Mouse (Mus musculus) hindbrain, postnatal 0 days (tissue): ENCODE measurements around the gene Nfic. TPM values are rescaled to one million over a fixed set of nuclear protein-coding genes. Genes with fewer than 3 reads are reported as not detected.

ENCODE experiments used
- ATAC-seq: fragments of 200-750 bp; cut with Nextera tagmentation; 2 replicates; pipeline ENCODE4 v1.8.0; 2017; ENCODE audit warnings: mild to moderate bottlenecking, moderate TSS enrichment, moderate library complexity
- DNase-seq: peaks from one replicate; pipeline ENCODE4 v3.0.0-alpha.2; 2015; ENCODE audit warnings: low spot score
- H3K27ac ChIP-seq: fragments of 300-500 bp; sonication (generic); 2 replicates; pipeline ENCODE4 v1.5.1; 2014; ENCODE audit warnings: mild to moderate bottlenecking
- H3K27me3 ChIP-seq: fragments of 300-500 bp; sonication (generic); 2 replicates; pipeline ENCODE4 v1.6.1; 2014; ENCODE audit warnings: low read length, mixed read lengths; ENCODE audit not compliant: insufficient read depth
- H3K36me3 ChIP-seq: fragments of 300-500 bp; sonication (generic); 2 replicates; pipeline ENCODE4 v1.6.1; 2014; ENCODE audit warnings: low read length, mixed read lengths; ENCODE audit not compliant: insufficient read depth
- H3K4me1 ChIP-seq: fragments of 300-500 bp; sonication (generic); 2 replicates; pipeline ENCODE4 v1.6.1; 2014; ENCODE audit warnings: antibody characterized with exemption, low read length, mixed read lengths; ENCODE audit not compliant: insufficient read depth
- H3K4me2 ChIP-seq: fragments of 300-500 bp; sonication (generic); 2 replicates; pipeline ENCODE4 v1.6.1; 2014; ENCODE audit warnings: low read depth, mild to moderate bottlenecking, low read length, moderate library complexity, mixed read lengths
- H3K4me3 ChIP-seq: fragments of 300-500 bp; sonication (generic); 2 replicates; pipeline ENCODE4 v1.5.1; 2014; ENCODE audit warnings: low read length
- H3K9ac ChIP-seq: fragments of 300-500 bp; sonication (generic); replicated peaks from 2 replicates; pipeline ENCODE4 v1.6.1; 2014; ENCODE audit warnings: mild to moderate bottlenecking, low read length, moderate library complexity, mixed read lengths
- H3K9me3 ChIP-seq: fragments of 300-500 bp; sonication (generic); 2 replicates; pipeline ENCODE4 v1.6.1; 2016; ENCODE audit warnings: low read length, mixed read lengths
- CTCF ChIP-seq: IDR thresholded peaks from 2 replicates; pipeline ENCODE4 v1.5.1; 2016; ENCODE audit warnings: antibody characterized with exemption, control low read depth, low read depth
- WGBS: fragments of 180-500 bp; shearing (Covaris S2); extraction: QIAGEN DNeasy Blood & Tissue Kit; methylation state at CpG from one replicate; pipeline ENCODE4 v1.1.7; 2014; 5-methylcytosine and 5-hydroxymethylcytosine counted together
- polyA plus RNA-seq: library from polyadenylated mRNA; unstranded; fragments of >200 nt; fragmentation: Nextera tagmentation; extraction: Ambion mirVana; gene quantifications from 2 replicates; pipeline ENCODE4 v1.2.1, GENCODE M21; 2015
- total RNA-seq: library from RNA; depleted of rRNA; stranded (reverse); fragments of >200 nt; gene quantifications from 2 replicates; pipeline ENCODE4 v1.2.3, GENCODE M21; 2014

Gene Nfic
- total and polyA plus RNA-seq, 2 experiments from 2014 or later: 26.5 to 33.8 TPM

DNA sequence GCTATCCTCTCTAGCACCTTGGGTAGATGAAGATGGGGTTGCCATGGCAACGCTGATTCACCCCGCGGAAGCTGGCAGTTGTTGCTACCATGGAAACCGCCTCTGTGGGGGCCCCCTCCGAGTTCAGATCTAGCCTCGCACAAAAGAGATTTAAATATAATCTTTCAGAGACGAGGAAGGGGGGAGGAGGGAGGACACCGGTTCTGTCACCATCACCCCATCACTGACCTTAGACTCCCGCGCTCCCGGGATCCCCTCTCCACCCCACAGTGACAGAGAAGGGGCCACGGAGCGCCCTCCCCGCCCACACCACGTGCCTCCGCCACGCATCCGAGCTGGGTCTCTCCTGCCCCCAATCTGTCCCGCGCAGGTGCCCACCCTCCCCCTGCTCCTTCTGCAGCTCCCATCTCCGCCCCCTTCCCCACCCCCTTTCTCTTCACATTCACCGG is 17.6 kb upstream of the Nfic start:
- WGBS: under 1% methylated on average over 20 of the region's 22 CpGs
- H3K9ac ChIP-seq: peak overlapping the region; percentile 46; the same call in 1 of the 2 replicates
- no peaks in the 10 kb centered on the region for H3K36me3 ChIP-seq
- H3K9me3 ChIP-seq: no peaks in the 10 kb centered on the region
- peak overlapping the region; percentile 69 for H3K4me2 ChIP-seq
- H3K27ac ChIP-seq: peak overlapping the region; percentile 75
- ATAC-seq (peak; percentile 74), DNase-seq (peak; percentile 94)
- peaks cover 8% of the 10 kb centered on the region for H3K4me1 ChIP-seq
- no peak for TF ChIP-seq CTCF
- H3K27me3 ChIP-seq: 0 out of 2 replicates have a peak, but pooled peaks cover 3% of the 10 kb centered on the region
- peak overlapping the region; percentile 38 for H3K4me3 ChIP-seq

DNA sequence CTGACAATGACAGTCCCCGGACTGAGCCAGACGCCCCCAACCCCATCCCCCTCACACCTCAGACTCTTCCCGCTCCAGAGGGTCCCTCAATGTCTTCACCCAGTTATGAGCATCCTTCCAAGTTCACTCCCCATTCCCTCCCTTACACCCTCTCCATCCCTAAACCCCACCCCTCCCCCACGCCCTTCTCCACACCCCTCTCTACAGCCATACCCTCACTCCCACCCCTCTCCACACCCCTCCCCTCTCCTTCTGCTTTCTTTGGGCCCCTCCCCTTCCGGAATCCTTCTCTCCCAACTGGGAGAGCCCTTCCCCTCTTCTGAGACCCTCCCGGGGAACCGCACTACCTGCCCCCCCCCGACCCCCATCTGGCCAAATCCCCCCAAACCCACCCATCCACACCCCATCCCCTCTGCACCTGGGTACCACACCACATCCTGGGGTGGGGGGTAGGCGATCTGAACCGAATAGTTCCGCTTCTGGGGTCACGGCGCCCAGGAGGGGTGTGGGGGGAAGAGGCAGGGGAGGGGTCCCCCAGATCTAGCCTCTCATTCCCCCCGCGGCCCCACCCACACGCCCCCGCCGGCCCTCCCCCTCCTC is 17.1 kb upstream of the Nfic start:
- ATAC-seq: peak; percentile 43
- Histone ChIP-seq H3K9ac (peak overlapping the region; percentile 46; the same call in 1 of the 2 replicates), H3K4me1 (peaks cover 8% of the 10 kb centered on the region), H3K4me3 (peak overlapping the region; percentile 38), H3K36me3 (peaks cover 2% of the 10 kb centered on the region; the same call in 1 of the 2 replicates), H3K9me3 (no peaks in the 10 kb centered on the region), H3K27ac (peak overlapping the region; percentile 75), H3K4me2 (peak overlapping the region; percentile 69), H3K27me3 (0 out of 2 replicates have a peak, but pooled peaks cover 3% of the 10 kb centered on the region)
- DNase-seq: peak; percentile 25
- TF ChIP-seq CTCF: no peak
- WGBS: 4% methylated on average over 14 of the region's 18 CpGs

DNA sequence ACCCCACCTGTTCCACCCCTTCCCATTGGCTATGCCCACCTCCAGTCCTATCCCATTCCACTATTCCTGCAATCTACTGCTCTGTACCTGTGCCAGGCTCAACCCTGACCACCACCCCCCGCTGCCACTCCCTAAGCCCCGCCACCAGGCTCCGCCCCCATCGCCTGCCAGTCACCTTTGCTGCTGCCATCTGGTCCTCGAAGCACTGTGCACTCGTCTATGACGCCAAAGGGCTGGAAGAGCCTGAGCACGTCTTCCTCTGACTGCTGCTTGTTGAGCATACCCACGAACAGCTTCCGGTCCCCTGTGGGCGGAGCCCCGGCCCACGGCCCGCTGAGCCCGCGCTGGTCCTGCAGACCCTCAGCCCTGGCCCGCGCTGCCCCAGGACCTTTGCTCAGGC is 15.0 kb upstream of the Nfic start:
- ATAC-seq: no peak
- Histone ChIP-seq H3K9ac (no peak overlapping the region), H3K4me1 (peaks cover 8% of the 10 kb centered on the region), H3K9me3 (no peaks in the 10 kb centered on the region), H3K27ac (no peak overlapping the region), H3K36me3 (peaks cover 12% of the 10 kb centered on the region; the same call in 1 of the 2 replicates), H3K4me3 (no peak overlapping the region), H3K27me3 (no peaks in the 10 kb centered on the region), H3K4me2 (no peak overlapping the region)
- 58% methylated on average over 18 of the region's 18 CpGs for WGBS
- DNase-seq: no peak
- TF ChIP-seq CTCF: no peak

DNA sequence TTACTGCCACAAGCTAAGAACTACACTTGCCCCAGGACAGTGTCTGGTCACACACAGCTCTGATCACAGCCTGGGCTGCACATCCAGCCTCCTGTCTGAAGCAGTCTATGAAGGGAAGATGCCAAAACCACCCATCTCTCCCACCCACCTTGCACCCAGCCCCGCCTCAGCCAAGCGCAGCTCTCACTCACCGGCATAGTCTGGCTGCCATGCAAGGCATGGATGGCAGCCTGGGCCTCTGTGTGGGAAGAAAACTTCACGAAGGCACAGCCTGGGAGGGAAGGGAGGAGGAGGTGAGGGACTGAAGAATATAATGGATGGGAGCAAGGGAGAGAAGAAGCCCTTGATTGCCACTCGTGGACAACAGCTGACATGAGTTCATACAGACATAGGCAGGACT is 13.8 kb upstream of the Nfic start:
- H3K4me2 ChIP-seq: no peak overlapping the region
- no peak for DNase-seq

DNA sequence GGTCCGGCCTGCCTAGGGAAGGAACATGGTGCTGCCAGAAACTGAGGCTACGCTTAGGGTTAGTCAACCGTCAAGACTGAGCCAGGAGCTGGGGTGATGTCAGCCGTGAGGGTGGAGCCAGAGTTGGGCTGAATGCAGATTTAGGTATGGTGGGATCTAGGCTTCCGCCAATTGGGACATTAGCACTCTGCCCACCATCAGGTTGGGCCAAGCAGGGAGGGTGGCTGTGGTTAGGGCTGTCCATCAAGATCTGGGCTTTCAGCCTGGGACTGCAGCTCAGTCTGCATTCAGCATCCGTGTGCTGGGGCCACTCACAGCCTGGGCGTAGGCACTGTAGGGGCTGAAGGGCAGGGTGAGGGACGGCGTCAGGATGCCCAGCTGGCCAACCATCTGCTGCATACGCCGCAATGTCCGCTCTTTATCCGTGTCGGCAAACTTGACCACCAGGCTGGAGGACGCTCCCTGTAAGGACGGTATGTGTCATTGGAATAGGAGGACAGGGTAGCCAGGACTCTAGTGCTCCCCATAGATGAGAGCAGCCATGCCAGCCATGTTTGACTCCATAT is 12.3 kb upstream of the Nfic start:
- WGBS: 78% methylated on average over 16 of the region's 16 CpGs
- H3K4me2 ChIP-seq: no peak overlapping the region
- no peaks in the 10 kb centered on the region for H3K9me3 ChIP-seq
- H3K27ac ChIP-seq: no peak overlapping the region
- H3K4me3 ChIP-seq: no peak overlapping the region
- TF ChIP-seq CTCF: no peak
- DNase-seq (no peak), ATAC-seq (no peak)
- H3K9ac ChIP-seq: no peak overlapping the region
- H3K27me3 ChIP-seq: no peaks in the 10 kb centered on the region
- H3K4me1 ChIP-seq: peaks cover 8% of the 10 kb centered on the region; the same call in 1 of the 2 replicates
- peaks cover 12% of the 10 kb centered on the region; the same call in 1 of the 2 replicates for H3K36me3 ChIP-seq

More for the DNA sequence above, 13.8 kb upstream of the Nfic start:
- no peak overlapping the region for H3K4me3 ChIP-seq
- no peak for ATAC-seq
- no peak for TF ChIP-seq CTCF
- WGBS: 72% methylated on average over 5 of the region's 5 CpGs
- H3K9me3 ChIP-seq: no peaks in the 10 kb centered on the region
- H3K27ac ChIP-seq: no peak overlapping the region
- peaks cover 12% of the 10 kb centered on the region; the same call in 1 of the 2 replicates for H3K36me3 ChIP-seq
- H3K9ac ChIP-seq: no peak overlapping the region
- H3K27me3 ChIP-seq: no peaks in the 10 kb centered on the region
- H3K4me1 ChIP-seq: peaks cover 8% of the 10 kb centered on the region

DNA sequence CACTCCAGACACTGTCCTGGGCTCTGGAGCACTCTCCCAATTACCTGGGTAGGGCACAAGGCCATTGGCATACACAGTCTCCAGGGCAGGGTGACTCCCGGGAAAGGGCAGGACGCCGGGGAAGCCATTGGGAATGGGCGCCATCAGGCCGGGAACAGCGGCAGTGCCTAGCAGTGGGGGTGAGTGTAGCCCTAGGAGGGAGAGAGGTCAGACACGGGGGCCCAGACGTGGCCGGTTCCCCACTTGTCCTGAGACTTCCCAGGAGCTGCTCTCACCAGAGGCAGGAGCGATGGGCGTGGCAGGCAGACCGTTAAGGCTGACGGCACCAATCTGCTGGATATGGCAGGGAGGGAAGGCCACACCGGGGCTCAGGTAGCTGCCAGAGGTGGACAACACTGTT is 11.4 kb upstream of the Nfic start:
- H3K9ac ChIP-seq: no peak overlapping the region
- no peaks in the 10 kb centered on the region for H3K27me3 ChIP-seq
- H3K9me3 ChIP-seq: no peaks in the 10 kb centered on the region
- ATAC-seq (no peak), DNase-seq (no peak)
- WGBS: 69% methylated on average over 14 of the region's 14 CpGs
- H3K4me3 ChIP-seq: no peak overlapping the region
- no peak for TF ChIP-seq CTCF
- no peak overlapping the region for H3K4me2 ChIP-seq
- H3K36me3 ChIP-seq: peaks cover 12% of the 10 kb centered on the region; the same call in 1 of the 2 replicates
- peaks cover 2% of the 10 kb centered on the region; the same call in 1 of the 2 replicates for H3K4me1 ChIP-seq
- H3K27ac ChIP-seq: no peak overlapping the region

DNA sequence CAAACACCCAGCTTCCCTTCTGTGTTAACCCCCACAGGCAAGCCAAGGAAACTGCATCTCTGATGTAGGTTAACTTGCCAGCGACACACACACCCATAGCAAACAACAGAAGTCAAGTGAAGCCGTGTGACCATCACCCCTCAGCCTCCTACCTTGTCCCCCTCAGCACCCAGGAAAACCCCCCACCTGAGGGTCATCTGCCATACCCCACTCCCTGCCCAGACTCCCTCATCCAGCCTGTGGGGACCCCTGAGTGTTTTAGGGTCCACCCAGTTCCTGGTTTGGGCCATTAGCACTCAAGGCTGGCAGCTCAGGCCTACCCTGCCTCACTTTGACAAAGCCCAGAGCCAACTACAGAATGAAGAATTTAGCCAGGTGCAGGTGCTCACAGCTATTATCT is 10.6 kb upstream of the Nfic start:
- H3K27me3 ChIP-seq: 0 out of 2 replicates have a peak, but pooled peaks cover 4% of the 10 kb centered on the region
- no peak overlapping the region for H3K4me2 ChIP-seq
- peaks cover 12% of the 10 kb centered on the region; the same call in 1 of the 2 replicates for H3K36me3 ChIP-seq
- no peak overlapping the region for H3K27ac ChIP-seq
- no peak overlapping the region for H3K4me3 ChIP-seq
- TF ChIP-seq CTCF: no peak
- 72% methylated on average over 2 of the region's 2 CpGs for WGBS
- H3K4me1 ChIP-seq: no peaks in the 10 kb centered on the region
- no peak overlapping the region for H3K9ac ChIP-seq
- no peak for ATAC-seq
- no peaks in the 10 kb centered on the region for H3K9me3 ChIP-seq
- DNase-seq: no peak
